Mouse (Mus musculus) layer of hippocampus, adult 9-10 months (tissue): ENCODE measurements around the gene Hacd2.

Experiments
- DNase-seq: peaks from one replicate; pipeline ENCODE4 v3.0.0; 2022; ENCODE audit warnings: low spot score

Hacd2 gene

GRCm38 (mm10) chr16:35117436-35117835 is 95.2 kb downstream of the Hacd2 start:
- no peak for DNase-seq

- DNase-seq: no peak
Measured at GRCm38 (mm10) chr16:35120603-35121002, 98.4 kb downstream of the Hacd2 start.

DNA sequence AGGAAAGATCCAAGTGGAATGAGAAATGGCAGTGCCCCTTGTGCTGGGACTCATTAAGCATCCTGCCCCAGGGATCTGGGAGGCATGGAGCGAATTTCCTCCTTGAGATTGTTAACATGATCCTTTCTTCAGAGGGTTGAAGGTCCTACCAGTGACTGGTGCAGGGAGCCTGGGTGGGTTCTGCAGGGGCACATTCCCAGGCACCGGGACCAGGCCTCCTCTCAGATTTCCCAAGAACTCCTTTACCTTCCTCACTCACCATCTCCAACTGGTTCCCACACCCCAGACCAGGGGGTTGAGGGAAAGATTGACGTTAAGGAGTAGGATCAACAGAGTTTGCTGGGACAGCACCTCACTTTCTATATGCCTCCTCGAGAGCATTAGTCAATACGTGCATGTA is 105.0 kb downstream of the Hacd2 start:
- no peak for DNase-seq

GRCm38 (mm10) chr16:35130172-35130571 is 107.9 kb downstream of the Hacd2 start:
- DNase-seq: no peak

DNA sequence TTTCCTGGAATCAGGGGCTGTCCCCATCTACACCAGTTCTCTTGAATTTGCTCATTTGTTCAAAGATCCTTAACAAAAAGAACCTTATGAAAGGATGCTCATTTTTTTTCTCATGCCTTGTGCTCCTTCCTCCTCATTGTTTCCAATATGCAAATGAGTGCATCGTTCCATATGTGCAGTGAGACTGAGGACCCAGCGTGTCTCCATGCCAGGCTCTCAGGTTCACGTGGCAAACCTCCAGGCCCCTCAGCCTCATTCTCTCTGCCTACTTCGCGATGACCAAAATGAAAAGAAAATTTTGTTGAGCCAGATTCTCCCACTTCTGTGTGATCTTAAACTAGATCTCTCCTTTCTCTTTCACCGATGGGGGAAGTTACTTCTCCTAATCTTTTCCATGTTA is 117.2 kb downstream of the Hacd2 start:
- no peak for DNase-seq

GRCm38 (mm10) chr16:35139873-35140619 is 117.8 kb downstream of the Hacd2 start:
- DNase-seq: no peak

- no peak for DNase-seq
Measured at GRCm38 (mm10) chr16:35140620-35140975, 118.4 kb downstream of the Hacd2 start.

DNA sequence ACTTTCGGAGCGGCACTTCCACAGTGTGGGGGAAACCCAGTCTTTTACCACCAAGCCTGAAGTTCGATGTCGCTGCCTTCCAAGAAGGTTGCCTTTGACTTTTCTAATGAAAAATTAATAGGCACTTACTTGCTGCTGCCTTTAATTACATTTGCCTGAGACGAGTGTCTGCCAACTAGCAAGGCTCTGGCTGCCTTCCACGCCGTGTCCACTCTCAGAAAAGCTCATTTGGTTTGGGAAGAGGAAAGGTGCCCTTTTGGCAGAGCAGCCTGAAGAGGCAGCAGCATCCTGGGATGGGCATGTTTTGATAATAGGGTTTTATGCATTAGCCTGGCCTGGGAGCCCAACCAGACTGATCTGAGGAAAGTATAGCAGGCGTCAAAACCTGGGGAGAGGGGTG is 119.6 kb downstream of the Hacd2 start:
- no peak for DNase-seq

DNA sequence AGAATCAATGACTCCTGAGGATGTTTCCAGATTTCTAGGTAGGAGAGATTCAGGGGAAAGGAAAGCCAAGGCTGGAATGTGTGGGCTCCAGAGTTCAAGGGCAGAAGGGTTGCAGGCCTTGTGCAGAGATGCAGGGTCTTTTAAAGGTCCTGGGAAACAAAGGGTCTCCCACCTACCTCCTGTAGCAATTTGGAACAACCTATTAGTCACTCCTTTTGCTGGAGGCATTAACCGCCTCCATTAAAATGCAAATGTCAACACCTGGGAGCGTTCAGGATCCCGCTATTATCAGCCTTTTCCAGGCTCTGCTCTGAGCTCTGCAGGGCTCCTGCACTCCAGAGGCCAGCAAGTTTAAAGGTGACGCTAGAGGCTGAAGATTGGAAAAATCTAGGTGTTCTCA is 123.9 kb downstream of the Hacd2 start:
- no peak for DNase-seq

DNA sequence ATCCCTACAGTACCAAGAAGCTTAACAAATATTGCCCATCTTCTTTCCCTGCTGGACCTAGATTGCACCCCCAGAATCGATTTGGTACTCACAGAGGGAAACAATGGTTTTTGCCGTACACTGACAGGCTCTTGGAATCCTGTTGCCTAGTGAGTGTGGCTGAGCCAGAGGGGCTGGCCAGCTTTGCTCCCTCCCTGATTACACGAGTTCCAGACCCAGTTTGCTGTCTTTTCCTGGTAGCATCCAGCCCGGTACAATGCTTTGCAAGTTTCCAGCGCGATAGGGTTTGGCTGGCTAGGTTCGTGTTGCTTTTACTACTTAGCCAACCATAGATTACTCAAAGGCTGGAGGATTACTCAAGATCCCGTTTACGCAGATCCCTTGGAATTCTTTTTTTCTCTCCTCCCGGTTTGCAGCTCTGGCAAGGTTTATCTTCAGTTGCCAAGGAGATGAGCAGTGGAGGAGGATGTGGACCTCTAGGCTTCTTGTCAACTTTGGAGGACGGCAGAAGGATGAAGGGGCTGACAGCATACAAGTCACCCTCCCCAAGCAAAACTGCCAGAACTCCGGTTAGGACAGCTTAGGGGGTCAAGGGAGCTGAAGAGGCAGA is 131.0 kb downstream of the Hacd2 start:
- DNase-seq: no peak

GRCm38 (mm10) chr16:35154245-35154640 is 132.0 kb downstream of the Hacd2 start:
- DNase-seq: no peak

DNA sequence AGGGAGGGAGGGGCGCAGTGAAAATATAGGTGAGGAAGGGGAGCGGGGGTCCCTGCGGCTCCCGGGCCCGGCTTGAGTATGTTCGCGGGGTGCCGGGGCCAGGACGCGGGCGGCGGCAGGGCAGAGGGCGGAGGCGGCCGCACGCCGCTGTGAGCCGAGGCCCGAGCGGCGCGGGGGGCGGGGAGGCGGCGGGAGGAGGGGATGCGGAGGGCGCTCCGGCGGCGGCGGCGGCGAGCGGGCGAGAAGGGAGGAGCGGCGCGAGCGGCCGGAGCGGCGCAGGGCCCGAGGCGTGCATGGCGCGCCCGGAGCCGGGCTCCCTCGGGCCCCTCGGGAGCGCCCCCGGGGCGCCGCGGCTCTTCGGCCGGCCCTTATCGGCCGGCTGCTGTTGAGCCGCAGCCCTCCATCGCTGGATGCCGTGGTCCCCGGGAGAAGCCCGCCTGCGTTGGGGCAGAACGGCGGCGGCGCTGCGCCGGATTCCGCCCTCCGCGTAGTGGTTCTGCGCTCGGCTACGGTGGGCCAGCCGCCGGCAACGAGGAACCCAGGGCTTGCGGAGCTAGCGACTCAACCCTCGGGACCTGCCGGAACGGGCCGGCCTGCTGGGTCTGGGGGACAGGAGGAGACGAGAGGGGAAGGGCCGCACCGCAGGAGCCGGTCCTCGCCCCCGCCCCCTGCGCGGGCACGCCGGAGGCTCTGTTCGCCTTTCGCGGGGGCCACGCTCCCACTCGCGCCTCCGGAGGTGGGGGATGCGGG is 132.6 kb downstream of the Hacd2 start, which contains the start of gene Adcy5:
Gene Adcy5 (plus strand): TSS at position 237 of the 750 bp plus-strand sequence.
- no peak for DNase-seq

DNA sequence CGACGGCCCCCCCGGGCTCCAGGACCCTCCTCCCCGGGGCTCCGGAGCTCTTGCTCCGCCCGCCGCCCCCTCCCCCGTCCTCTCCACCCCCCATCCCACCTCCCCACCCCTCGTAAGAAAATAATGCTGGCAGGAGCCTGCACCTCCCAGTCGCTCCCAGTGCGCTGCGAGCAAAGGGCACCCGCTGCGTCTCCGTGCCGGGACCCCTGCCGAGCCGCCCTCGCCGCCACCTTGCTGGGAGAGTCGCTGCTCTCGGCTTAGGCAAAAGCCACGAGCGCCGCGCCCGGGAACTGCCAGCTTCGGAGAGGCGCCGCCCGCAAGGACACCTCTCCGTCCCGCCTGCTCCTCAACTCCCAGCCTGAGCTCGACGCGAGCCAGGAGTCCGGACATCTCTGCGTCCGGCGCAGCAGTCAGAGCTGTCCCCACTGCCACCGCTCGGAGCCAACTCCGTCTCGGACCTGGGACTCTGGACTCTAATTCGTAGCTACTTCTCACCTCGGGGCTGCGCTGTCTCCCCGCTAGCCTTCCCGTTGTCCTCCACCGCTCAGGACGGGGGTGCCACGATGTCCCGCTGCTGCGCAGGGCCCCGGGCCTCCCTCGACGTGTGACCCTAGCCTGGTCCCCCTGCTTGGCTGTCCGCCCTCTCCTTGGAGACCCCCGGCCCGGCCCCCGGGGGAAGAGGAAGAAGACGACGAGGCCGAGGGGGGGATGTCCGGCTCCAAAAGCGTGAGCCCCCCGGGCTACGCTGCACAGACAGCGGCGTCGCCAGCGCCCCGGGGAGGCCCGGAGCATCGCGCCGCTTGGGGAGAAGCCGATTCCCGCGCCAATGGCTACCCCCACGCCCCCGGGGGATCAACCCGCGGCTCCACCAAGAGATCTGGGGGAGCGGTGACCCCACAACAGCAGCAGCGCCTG is 133.4 kb downstream of the Hacd2 start:
- no peak for DNase-seq

DNA sequence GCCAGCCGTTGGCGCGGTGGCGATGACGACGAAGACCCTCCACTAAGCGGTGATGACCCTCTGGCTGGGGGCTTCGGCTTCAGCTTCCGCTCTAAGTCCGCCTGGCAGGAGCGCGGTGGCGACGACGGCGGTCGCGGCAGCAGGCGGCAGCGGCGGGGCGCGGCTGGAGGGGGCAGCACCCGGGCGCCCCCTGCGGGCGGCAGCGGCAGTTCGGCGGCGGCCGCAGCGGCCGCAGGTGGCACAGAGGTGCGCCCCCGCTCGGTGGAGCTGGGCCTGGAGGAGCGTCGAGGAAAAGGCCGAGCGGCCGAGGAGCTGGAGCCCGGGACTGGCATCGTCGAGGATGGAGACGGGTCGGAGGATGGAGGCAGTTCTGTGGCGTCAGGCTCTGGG is 134.1 kb downstream of the Hacd2 start:
- no peak for DNase-seq

- DNase-seq: no peak
Measured at GRCm38 (mm10) chr16:35156832-35157231, 134.6 kb downstream of the Hacd2 start.
